Comparison of ENCODE assay signal across 10 mouse cellular contexts in genomic region chr8:70507027-70507393, GRCm38 (mm10). TPM values are rescaled to one million over a fixed set of nuclear protein-coding genes. Genes with fewer than 3 reads are reported as not detected.
DNase-seq lines count a peak whose midpoint lies in the region; ATAC-seq and TF ChIP-seq lines count a peak whose summit lies in the region.
"Had no signal": no experiment of that assay in that cellular context is flagged by ENCODE, and none has a peak within 500 bp of the region (broad histone marks: within the 10 kb centered on the region; RNA-seq: fewer than 3 reads in every experiment).

No protein-coding gene starts in this region.

- H3K9me3 ChIP-seq in forebrain, embryonic 13.5 days (replicated peaks) = no peaks in the 10 kb centered on the region
- no peaks in the 10 kb centered on the region for H3K9me3 ChIP-seq in forebrain, postnatal 0 days (ENCODE audit: low read length)
- no peaks in the 10 kb centered on the region for H3K9me3 ChIP-seq in midbrain, embryonic 10.5 days (replicated peaks)
- no peaks in the 10 kb centered on the region for H3K9me3 ChIP-seq in midbrain, embryonic 16.5 days (replicated peaks; ENCODE audit: control insufficient read depth, low read length, poor library complexity, severe bottlenecking)
- H3K9me3 ChIP-seq in liver, embryonic 12.5 days (replicated peaks) = no peaks in the 10 kb centered on the region

- peak overlapping the region; percentile 2; the same call in 1 of the 2 replicates for H3K27ac ChIP-seq in forebrain, embryonic 13.5 days
- H3K27ac ChIP-seq in forebrain, postnatal 0 days (ENCODE audit: low read depth, low read length) = no peak overlapping the region
- H3K27ac ChIP-seq in midbrain, embryonic 10.5 days (replicated peaks) = peak overlapping the region; percentile 97; the same call in 1 of the 2 replicates
- no peak overlapping the region; the same call in 1 of the 2 replicates for H3K27ac ChIP-seq in midbrain, embryonic 16.5 days (ENCODE audit: low read length)
- H3K27ac ChIP-seq in liver, embryonic 12.5 days = peak overlapping the region; percentile 90

- H3K36me3 ChIP-seq in forebrain, embryonic 13.5 days (ENCODE audit: poor library complexity, severe bottlenecking) = peaks cover 32% of the 10 kb centered on the region
- H3K36me3 ChIP-seq in forebrain, postnatal 0 days (ENCODE audit: insufficient read depth) = peaks cover 24% of the 10 kb centered on the region
- H3K36me3 ChIP-seq in midbrain, embryonic 10.5 days = peaks cover 45% of the 10 kb centered on the region
- H3K36me3 ChIP-seq in midbrain, embryonic 16.5 days (ENCODE audit: control insufficient read depth, insufficient read depth, low read length) = peaks cover 15% of the 10 kb centered on the region
- H3K36me3 ChIP-seq in liver, embryonic 12.5 days = peaks cover 40% of the 10 kb centered on the region

- TF ChIP-seq CTCF in forebrain, postnatal 0 days (IDR thresholded peaks at IDR 0.05; ENCODE audit: low read depth) = no peak

- no peak for ATAC-seq in forebrain, embryonic 13.5 days
- ATAC-seq in forebrain, postnatal 0 days = no peak
- no peak for ATAC-seq in midbrain, embryonic 16.5 days
- ATAC-seq in liver, embryonic 12.5 days = no peak

- DNase-seq in forebrain, postnatal 0 days = no peak
- no peak for DNase-seq in midbrain, embryonic 10.5 days (ENCODE audit: low spot score)
- DNase-seq in retina, postnatal 1 day = no peak
- DNase-seq in gastrocnemius, adult 18-20 months (ENCODE audit: low spot score) = no peak
- no peak for DNase-seq in urinary bladder, adult 2 months (ENCODE audit: low spot score)

- peak overlapping the region; percentile 77; the same call in 1 of the 2 replicates for H3K4me2 ChIP-seq in forebrain, embryonic 13.5 days
- H3K4me2 ChIP-seq in forebrain, postnatal 0 days (ENCODE audit: low read depth) = no peak overlapping the region
- no peak overlapping the region for H3K4me2 ChIP-seq in midbrain, embryonic 16.5 days (ENCODE audit: low read length)
- H3K4me2 ChIP-seq in liver, embryonic 12.5 days = peak overlapping the region; percentile 84

- H3K9ac ChIP-seq in forebrain, embryonic 13.5 days = no peak overlapping the region
- no peak overlapping the region for H3K9ac ChIP-seq in forebrain, postnatal 0 days
- H3K9ac ChIP-seq in midbrain, embryonic 16.5 days (ENCODE audit: low read depth, low read length) = no peak overlapping the region
- peak overlapping the region; percentile 79 for H3K9ac ChIP-seq in liver, embryonic 12.5 days

- H3K4me3 ChIP-seq in forebrain, embryonic 13.5 days = peak overlapping the region; percentile 72
- no peak overlapping the region for H3K4me3 ChIP-seq in forebrain, postnatal 0 days (ENCODE audit: low read depth, low read length)
- peak overlapping the region; percentile 81 for H3K4me3 ChIP-seq in midbrain, embryonic 10.5 days
- H3K4me3 ChIP-seq in midbrain, embryonic 16.5 days (ENCODE audit: low read depth, low read length) = no peak overlapping the region
- peak overlapping the region; percentile 70 for H3K4me3 ChIP-seq in liver, embryonic 12.5 days

- 64% methylated on average over 5 of the region's 5 CpGs for WGBS in forebrain, embryonic 13.5 days
- WGBS in forebrain, postnatal 0 days = 57% methylated on average over 5 of the region's 5 CpGs
- WGBS in midbrain, embryonic 10.5 days = 62% methylated on average over 5 of the region's 5 CpGs
- WGBS in midbrain, embryonic 16.5 days = 64% methylated on average over 5 of the region's 5 CpGs
- WGBS in liver, embryonic 12.5 days (ENCODE audit: insufficient replicate concordance) = 43% methylated on average over 5 of the region's 5 CpGs

- peaks cover 22% of the 10 kb centered on the region for H3K27me3 ChIP-seq in forebrain, embryonic 13.5 days
- 0 out of 2 replicates have a peak, but pooled peaks cover 7% of the 10 kb centered on the region for H3K27me3 ChIP-seq in forebrain, postnatal 0 days (ENCODE audit: insufficient read depth, low read length)
- peaks cover 33% of the 10 kb centered on the region for H3K27me3 ChIP-seq in midbrain, embryonic 10.5 days (ENCODE audit: low read depth, poor library complexity, severe bottlenecking)
- peaks cover 20% of the 10 kb centered on the region for H3K27me3 ChIP-seq in midbrain, embryonic 16.5 days (ENCODE audit: control insufficient read depth, insufficient read depth, low read depth, low read length)
- peaks cover 24% of the 10 kb centered on the region for H3K27me3 ChIP-seq in liver, embryonic 12.5 days (replicated peaks)

- peaks cover 59% of the 10 kb centered on the region for H3K4me1 ChIP-seq in forebrain, embryonic 13.5 days
- H3K4me1 ChIP-seq in forebrain, postnatal 0 days (ENCODE audit: insufficient read depth) = peaks cover 23% of the 10 kb centered on the region; the same call in 1 of the 2 replicates
- peaks cover 78% of the 10 kb centered on the region for H3K4me1 ChIP-seq in midbrain, embryonic 10.5 days
- peaks cover 36% of the 10 kb centered on the region for H3K4me1 ChIP-seq in midbrain, embryonic 16.5 days (ENCODE audit: control insufficient read depth, insufficient read depth, low read length)
- peaks cover 79% of the 10 kb centered on the region for H3K4me1 ChIP-seq in liver, embryonic 12.5 days

RNA-seq across cellular contexts. Expression of gene Rex1bd, which starts 0.5 kb away (rescaled TPM):
- polyA plus RNA-seq in forebrain, embryonic 13.5 days (2015; fragmentation: Nextera tagmentation; extraction: Ambion mirVana) = 150 and 154 TPM in 2 replicates
- 130 and 148 TPM in 2 replicates for total RNA-seq in forebrain, postnatal 0 days (2014; rRNA removed)
- polyA plus RNA-seq in forebrain, postnatal 0 days (2015; fragmentation: Nextera tagmentation; extraction: Ambion mirVana) = 200 and 247 TPM in 2 replicates
- 138 and 140 TPM in 2 replicates for polyA plus RNA-seq in midbrain, embryonic 10.5 days (2016; fragmentation: Nextera tagmentation; extraction: Ambion mirVana)
- polyA plus RNA-seq in midbrain, embryonic 16.5 days (2015; fragmentation: Nextera tagmentation; extraction: Ambion mirVana) = 163 and 185 TPM in 2 replicates
- polyA plus RNA-seq in liver, embryonic 12.5 days (2016; fragmentation: Nextera tagmentation; extraction: Ambion mirVana) = 85.6 and 86.6 TPM in 2 replicates
- total RNA-seq in gastrocnemius, adult 18-20 months (2021) = 100 to 1,000 TPM; 170 TPM
- polyA plus RNA-seq in urinary bladder, adult 2 months (2012; rRNA removed) = 119 and 129 TPM in 2 replicates

RNA-seq across cellular contexts. Expression of gene Uba52, which starts 3.6 kb away (rescaled TPM):
- 812 and 920 TPM in 2 replicates for polyA plus RNA-seq in forebrain, embryonic 13.5 days (2015; fragmentation: Nextera tagmentation; extraction: Ambion mirVana)
- 459 and 595 TPM in 2 replicates for total RNA-seq in forebrain, postnatal 0 days (2014; rRNA removed)
- 808 and 1,035 TPM in 2 replicates for polyA plus RNA-seq in forebrain, postnatal 0 days (2015; fragmentation: Nextera tagmentation; extraction: Ambion mirVana)
- polyA plus RNA-seq in midbrain, embryonic 10.5 days (2016; fragmentation: Nextera tagmentation; extraction: Ambion mirVana) = 836 and 881 TPM in 2 replicates
- 584 and 621 TPM in 2 replicates for polyA plus RNA-seq in midbrain, embryonic 16.5 days (2015; fragmentation: Nextera tagmentation; extraction: Ambion mirVana)
- 841 and 876 TPM in 2 replicates for polyA plus RNA-seq in liver, embryonic 12.5 days (2016; fragmentation: Nextera tagmentation; extraction: Ambion mirVana)
- total RNA-seq in gastrocnemius, adult 18-20 months (2021) = 100 to 1,000 TPM; 841 to 913 TPM
- 881 and 1,275 TPM in 2 replicates for polyA plus RNA-seq in urinary bladder, adult 2 months (2012; rRNA removed)

RNA-seq across cellular contexts. Expression of gene Crlf1, which starts 14.1 kb away (rescaled TPM):
- 0.86 and 0.92 TPM in 2 replicates for polyA plus RNA-seq in forebrain, embryonic 13.5 days (2015; fragmentation: Nextera tagmentation; extraction: Ambion mirVana)
- 6.5 and 20.9 TPM in 2 replicates for total RNA-seq in forebrain, postnatal 0 days (2014; rRNA removed)
- polyA plus RNA-seq in forebrain, postnatal 0 days (2015; fragmentation: Nextera tagmentation; extraction: Ambion mirVana) = 24.6 and 34.5 TPM in 2 replicates
- 0.42 and 2.3 TPM in 2 replicates for polyA plus RNA-seq in midbrain, embryonic 10.5 days (2016; fragmentation: Nextera tagmentation; extraction: Ambion mirVana)
- polyA plus RNA-seq in midbrain, embryonic 16.5 days (2015; fragmentation: Nextera tagmentation; extraction: Ambion mirVana) = 3.6 and 6.3 TPM in 2 replicates
- polyA plus RNA-seq in liver, embryonic 12.5 days (2016; fragmentation: Nextera tagmentation; extraction: Ambion mirVana) = 3.9 and 4.0 TPM in 2 replicates
- total RNA-seq in gastrocnemius, adult 18-20 months (2021) = 1 to 10 TPM; 2.8 to 2.9 TPM
- 0.40 and 0.41 TPM in 2 replicates for polyA plus RNA-seq in urinary bladder, adult 2 months (2012; rRNA removed)
- total RNA-seq: common myeloid progenitor, adult 5-6 weeks had no signal

RNA-seq across cellular contexts. Expression of gene Tmem59l, which starts 19.9 kb away (rescaled TPM):
- 32.5 and 38.0 TPM in 2 replicates for polyA plus RNA-seq in forebrain, embryonic 13.5 days (2015; fragmentation: Nextera tagmentation; extraction: Ambion mirVana)
- total RNA-seq in forebrain, postnatal 0 days (2014; rRNA removed) = 96.0 and 115 TPM in 2 replicates
- 147 and 150 TPM in 2 replicates for polyA plus RNA-seq in forebrain, postnatal 0 days (2015; fragmentation: Nextera tagmentation; extraction: Ambion mirVana)
- polyA plus RNA-seq in midbrain, embryonic 10.5 days (2016; fragmentation: Nextera tagmentation; extraction: Ambion mirVana) = 7.9 and 8.3 TPM in 2 replicates
- 121 and 151 TPM in 2 replicates for polyA plus RNA-seq in midbrain, embryonic 16.5 days (2015; fragmentation: Nextera tagmentation; extraction: Ambion mirVana)
- polyA plus RNA-seq in liver, embryonic 12.5 days (2016; fragmentation: Nextera tagmentation; extraction: Ambion mirVana) = 0.18 and 0.37 TPM in 2 replicates
- total RNA-seq in gastrocnemius, adult 18-20 months (2021) = not detected
- polyA plus RNA-seq in urinary bladder, adult 2 months (2012; rRNA removed) = 0.08 and 0.28 TPM in 2 replicates
- total RNA-seq: common myeloid progenitor, adult 5-6 weeks had no signal
- polyA plus RNA-seq: heart, postnatal 0 days had no signal

RNA-seq across cellular contexts. Expression of gene Fkbp8, which starts 20.5 kb away (rescaled TPM):
- polyA plus RNA-seq in forebrain, embryonic 13.5 days (2015; fragmentation: Nextera tagmentation; extraction: Ambion mirVana) = 357 and 385 TPM in 2 replicates
- 559 and 592 TPM in 2 replicates for total RNA-seq in forebrain, postnatal 0 days (2014; rRNA removed)
- polyA plus RNA-seq in forebrain, postnatal 0 days (2015; fragmentation: Nextera tagmentation; extraction: Ambion mirVana) = 385 and 426 TPM in 2 replicates
- 300 and 314 TPM in 2 replicates for polyA plus RNA-seq in midbrain, embryonic 10.5 days (2016; fragmentation: Nextera tagmentation; extraction: Ambion mirVana)
- polyA plus RNA-seq in midbrain, embryonic 16.5 days (2015; fragmentation: Nextera tagmentation; extraction: Ambion mirVana) = 406 and 425 TPM in 2 replicates
- 223 and 224 TPM in 2 replicates for polyA plus RNA-seq in liver, embryonic 12.5 days (2016; fragmentation: Nextera tagmentation; extraction: Ambion mirVana)
- total RNA-seq in gastrocnemius, adult 18-20 months (2021) = 100 to 1,000 TPM; 103 to 105 TPM
- 300 and 366 TPM in 2 replicates for polyA plus RNA-seq in urinary bladder, adult 2 months (2012; rRNA removed)

Comparison
In these comparisons a context has a peak if more than half of its experiments do, and no peak if none do; other contexts are left out.
1. H3K27ac ChIP-seq: peak in forebrain, embryonic 13.5 days (single experiment), midbrain, embryonic 10.5 days (single experiment) and liver, embryonic 12.5 days (single experiment); none in forebrain, postnatal 0 days (single experiment) and midbrain, embryonic 16.5 days (single experiment).
2. H3K4me2 ChIP-seq: peak in forebrain, embryonic 13.5 days (single experiment) and liver, embryonic 12.5 days (single experiment); none in forebrain, postnatal 0 days (single experiment) and midbrain, embryonic 16.5 days (single experiment).
3. H3K4me3 ChIP-seq: peak in forebrain, embryonic 13.5 days (single experiment), midbrain, embryonic 10.5 days (single experiment) and liver, embryonic 12.5 days (single experiment); none in forebrain, postnatal 0 days (single experiment) and midbrain, embryonic 16.5 days (single experiment).